Mouse (Mus musculus): ENCODE data around the gene Xlr3c. TPM values are rescaled to one million over a fixed set of nuclear protein-coding genes. Genes with fewer than 3 reads are reported as not detected.
"Not testable (repeated sequence)": the region's sequence is repeated elsewhere in the genome, so short reads cannot be mapped to it uniquely, and the experiment has no call there.

Xlr3c gene
- total and polyA plus RNA-seq, 2 experiments, result not detected

DNA sequence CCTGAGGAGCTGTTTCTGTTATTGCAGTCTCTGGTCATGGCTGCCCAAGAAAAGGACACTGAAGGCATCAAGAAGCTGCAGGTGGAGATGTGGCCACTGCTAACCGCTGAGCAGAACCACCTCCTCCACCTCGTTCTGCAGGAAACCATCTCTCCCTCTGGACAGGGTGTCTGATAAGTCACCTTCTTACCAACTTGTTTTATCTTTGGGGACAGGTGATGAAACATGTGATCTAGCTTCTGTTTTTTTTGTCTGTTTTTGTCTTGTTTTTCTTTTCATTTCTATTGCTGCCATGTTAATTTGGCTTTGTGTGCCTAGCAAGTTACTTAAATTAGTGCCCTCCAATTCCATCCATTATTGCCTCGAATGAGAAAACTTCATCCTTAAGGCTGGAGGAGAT, 35.9 kb downstream of the Xlr3c start:
- H3K4me3 ChIP-seq (ENCODE audit: insufficient read depth, low read depth, low read length), result peak overlapping the region; percentile 98; the same call in 1 of the 2 replicates
- H3K27ac ChIP-seq (replicated peaks; ENCODE audit: insufficient read depth, low read depth, low read length), result peak overlapping the region; percentile 96; the same call in 1 of the 2 replicates
- peak overlapping the region; percentile 97 for H3K9ac ChIP-seq (ENCODE audit: low read depth, low read length)
- H3K4me1 ChIP-seq (ENCODE audit: control insufficient read depth, insufficient read depth, low read length), result peaks cover 4% of the 10 kb centered on the region
- 27% methylated on average over 3 of the region's 3 CpGs for WGBS
- H3K27me3 ChIP-seq (ENCODE audit: control insufficient read depth, insufficient read depth, low read length), result no peaks in the 10 kb centered on the region
- DNase-seq (ENCODE audit: extremely low read depth, low read depth, low spot score), result no peak
- H3K36me3 ChIP-seq (ENCODE audit: control insufficient read depth, insufficient read depth, low read length), result no peaks in the 10 kb centered on the region
- TF ChIP-seq POLR2A (IDR thresholded peaks at IDR 0.05; ENCODE audit: extremely low read depth, insufficient read depth, low read length) (no peak), CTCF (IDR thresholded peaks at IDR 0.05; ENCODE audit: low read depth, low read length) (no peak)
- H3K79me2 ChIP-seq (ENCODE audit: control insufficient read depth, insufficient read depth, low read length), result no peaks in the 10 kb centered on the region

GRCm38 (mm10) chrX:73228606-73229214, 36.5 kb downstream of the Xlr3c start:
- Histone ChIP-seq H3K79me2 (ENCODE audit: control insufficient read depth, insufficient read depth, low read length) (no peaks in the 10 kb centered on the region), H3K27ac (replicated peaks; ENCODE audit: insufficient read depth, low read depth, low read length) (peak overlapping the region; percentile 96), H3K36me3 (ENCODE audit: control insufficient read depth, insufficient read depth, low read length) (no peaks in the 10 kb centered on the region), H3K4me1 (ENCODE audit: control insufficient read depth, insufficient read depth, low read length) (peaks cover 4% of the 10 kb centered on the region), H3K4me3 (ENCODE audit: insufficient read depth, low read depth, low read length) (peak overlapping the region; percentile 98), H3K27me3 (ENCODE audit: control insufficient read depth, insufficient read depth, low read length) (no peaks in the 10 kb centered on the region), H3K9ac (ENCODE audit: low read depth, low read length) (peak overlapping the region; percentile 97)
- TF ChIP-seq CTCF (IDR thresholded peaks at IDR 0.05; ENCODE audit: low read depth, low read length) (no peak), POLR2A (IDR thresholded peaks at IDR 0.05; ENCODE audit: extremely low read depth, insufficient read depth, low read length) (no peak)
- WGBS, result under 1% methylated on average over 38 of the region's 51 CpGs
- peak; percentile 51 for DNase-seq (ENCODE audit: extremely low read depth, low read depth, low spot score)

- Histone ChIP-seq H3K4me3 (ENCODE audit: insufficient read depth, low read depth, low read length) (peak within 1 kb of the TSS; percentile 98), H3K27me3 (ENCODE audit: control insufficient read depth, insufficient read depth, low read length) (no peaks in the 10 kb centered on the region), H3K27ac (replicated peaks; ENCODE audit: insufficient read depth, low read depth, low read length) (peak within 1 kb of the TSS; percentile 96), H3K4me1 (ENCODE audit: control insufficient read depth, insufficient read depth, low read length) (peaks cover 4% of the 10 kb centered on the region), H3K79me2 (ENCODE audit: control insufficient read depth, insufficient read depth, low read length) (no peaks in the 10 kb centered on the region), H3K36me3 (ENCODE audit: control insufficient read depth, insufficient read depth, low read length) (no peaks in the 10 kb centered on the region), H3K9ac (ENCODE audit: low read depth, low read length) (peak within 1 kb of the TSS; percentile 97)
- DNase-seq (ENCODE audit: extremely low read depth, low read depth, low spot score), result peak; percentile 66
- 1% methylated on average over 28 of the region's 39 CpGs for WGBS
- TF ChIP-seq CTCF (IDR thresholded peaks at IDR 0.05; ENCODE audit: low read depth, low read length), result no peak
- TF ChIP-seq POLR2A (IDR thresholded peaks at IDR 0.05; ENCODE audit: extremely low read depth, insufficient read depth, low read length), result 0 out of 2 replicates have a peak, but pooled peaks have one; percentile 61
These were observed 37.1 kb downstream of the Xlr3c start, which contains the start of gene F8a for GRCm38 (mm10) chrX:73227914-73228605. F8a (plus strand) TSS chrX:73228291.

DNA sequence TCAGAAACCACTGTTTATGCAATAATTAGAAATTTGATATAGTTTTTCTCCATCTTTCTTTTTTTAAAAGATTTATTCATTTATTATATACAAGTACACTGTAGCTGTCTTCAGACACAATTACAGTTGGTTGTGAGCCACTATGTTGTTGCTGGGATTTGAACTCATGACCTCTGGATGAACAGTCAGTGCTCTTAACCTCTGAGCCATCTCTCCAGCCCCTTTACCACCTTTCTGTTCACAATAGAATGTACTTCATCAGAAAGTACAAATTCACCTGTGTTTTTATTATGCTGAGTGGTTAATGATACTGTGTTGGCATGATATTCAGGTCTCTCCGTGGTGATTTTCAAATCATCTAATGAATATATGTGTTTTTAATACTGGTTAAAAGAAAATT, 39.8 kb downstream of the Xlr3c start:
- TF ChIP-seq POLR2A (IDR thresholded peaks at IDR 0.05; ENCODE audit: extremely low read depth, insufficient read depth, low read length), result no peak
- no peak for TF ChIP-seq CTCF (IDR thresholded peaks at IDR 0.05; ENCODE audit: low read depth, low read length)
- H3K4me1 ChIP-seq (ENCODE audit: control insufficient read depth, insufficient read depth, low read length), result peaks cover 4% of the 10 kb centered on the region
- 65% methylated on average over 1 of the region's 1 CpGs for WGBS
- H3K27ac ChIP-seq (replicated peaks; ENCODE audit: insufficient read depth, low read depth, low read length), result no peak overlapping the region
- no peak overlapping the region for H3K9ac ChIP-seq (ENCODE audit: low read depth, low read length)
- no peaks in the 10 kb centered on the region for H3K79me2 ChIP-seq (ENCODE audit: control insufficient read depth, insufficient read depth, low read length)
- no peaks in the 10 kb centered on the region for H3K27me3 ChIP-seq (ENCODE audit: control insufficient read depth, insufficient read depth, low read length)
- no peak for DNase-seq (ENCODE audit: extremely low read depth, low read depth, low spot score)
- H3K4me3 ChIP-seq (ENCODE audit: insufficient read depth, low read depth, low read length), result no peak overlapping the region
- H3K36me3 ChIP-seq (ENCODE audit: control insufficient read depth, insufficient read depth, low read length), result no peaks in the 10 kb centered on the region

GRCm38 (mm10) chrX:73213819-73214564, 51.2 kb downstream of the Xlr3c start, which contains the start of gene Xlr4b:
Xlr4b (plus strand) TSS chrX:73214333.
- DNase-seq (ENCODE audit: extremely low read depth, low read depth, low spot score), result not testable (repeated sequence)
- 73% methylated on average over 12 of the region's 19 CpGs for WGBS

More at GRCm38 (mm10) chrX:73213819-73214564, 51.2 kb downstream of the Xlr3c start, which contains the start of gene Xlr4b:
- not testable (repeated sequence) for H3K9ac ChIP-seq (ENCODE audit: low read depth, low read length); H3K36me3 ChIP-seq (ENCODE audit: control insufficient read depth, insufficient read depth, low read length); H3K4me3 ChIP-seq (ENCODE audit: insufficient read depth, low read depth, low read length); H3K79me2 ChIP-seq (ENCODE audit: control insufficient read depth, insufficient read depth, low read length); H3K27me3 ChIP-seq (ENCODE audit: control insufficient read depth, insufficient read depth, low read length); H3K4me1 ChIP-seq (ENCODE audit: control insufficient read depth, insufficient read depth, low read length); H3K27ac ChIP-seq (replicated peaks; ENCODE audit: insufficient read depth, low read depth, low read length)

Other genes with a start within 250 kb of the Xlr3c start
- gene Pnma5, start 228.3 kb downstream of the Xlr3c start, total RNA-seq (2014; rRNA removed), result not detected in 2 replicates
- not detected in 2 replicates for gene Pnma5, start 228.3 kb downstream of the Xlr3c start, polyA plus RNA-seq (2012; rRNA removed)
- gene Pnma3, start 200.6 kb downstream of the Xlr3c start, total RNA-seq (2014; rRNA removed), result not detected in 2 replicates
- not detected in 2 replicates for gene Pnma3, start 200.6 kb downstream of the Xlr3c start, polyA plus RNA-seq (2012; rRNA removed)
- 0.37 and 1.1 TPM in 2 replicates for gene Xlr4a, start 182.9 kb downstream of the Xlr3c start, total RNA-seq (2014; rRNA removed)
- not detected in 2 replicates for gene Xlr4a, start 182.9 kb downstream of the Xlr3c start, polyA plus RNA-seq (2012; rRNA removed)
- gene Xlr3a, start 168.3 kb downstream of the Xlr3c start, total RNA-seq (2014; rRNA removed), result 5.8 and 8.3 TPM in 2 replicates
- gene Xlr3a, start 168.3 kb downstream of the Xlr3c start, polyA plus RNA-seq (2012; rRNA removed), result 1.4 TPM in 1 of 2 replicates, not detected in the other
- 0.13 TPM in 1 of 2 replicates, not detected in the other for gene Gm14685, start 148.3 kb downstream of the Xlr3c start, total RNA-seq (2014; rRNA removed)
- gene Gm14685, start 148.3 kb downstream of the Xlr3c start, polyA plus RNA-seq (2012; rRNA removed), result not detected in 2 replicates
- gene Xlr5b, start 116.6 kb downstream of the Xlr3c start, total RNA-seq (2014; rRNA removed), result not detected in 2 replicates
- gene Xlr5b, start 116.6 kb downstream of the Xlr3c start, polyA plus RNA-seq (2012; rRNA removed), result not detected in 2 replicates
- not detected in 2 replicates for gene DXBay18, start 115.9 kb downstream of the Xlr3c start, total RNA-seq (2014; rRNA removed)
- not detected in 2 replicates for gene DXBay18, start 115.9 kb downstream of the Xlr3c start, polyA plus RNA-seq (2012; rRNA removed)
- gene Spin2d, start 88.4 kb downstream of the Xlr3c start, total RNA-seq (2014; rRNA removed), result not detected in 2 replicates
- not detected in 2 replicates for gene Spin2d, start 88.4 kb downstream of the Xlr3c start, polyA plus RNA-seq (2012; rRNA removed)
- gene Xlr3b, start 73.2 kb downstream of the Xlr3c start, total RNA-seq (2014; rRNA removed), result 0.54 TPM in 1 of 2 replicates, not detected in the other
- not detected in 2 replicates for gene Xlr3b, start 73.2 kb downstream of the Xlr3c start, polyA plus RNA-seq (2012; rRNA removed)
- gene Xlr4b, start 51.1 kb downstream of the Xlr3c start, total RNA-seq (2014; rRNA removed), result 0.27 TPM in 1 of 2 replicates, not detected in the other
- 0.07 TPM in 1 of 2 replicates, not detected in the other for gene Xlr4b, start 51.1 kb downstream of the Xlr3c start, polyA plus RNA-seq (2012; rRNA removed)
- 3.2 and 3.6 TPM in 2 replicates for gene F8a, start 37.1 kb downstream of the Xlr3c start, total RNA-seq (2014; rRNA removed)
- gene F8a, start 37.1 kb downstream of the Xlr3c start, polyA plus RNA-seq (2012; rRNA removed), result 7.1 and 8.0 TPM in 2 replicates
- 0.28 and 0.40 TPM in 2 replicates for gene Xlr4c, start 22.3 kb downstream of the Xlr3c start, total RNA-seq (2014; rRNA removed)
- not detected in 2 replicates for gene Xlr4c, start 22.3 kb downstream of the Xlr3c start, polyA plus RNA-seq (2012; rRNA removed)
- gene Xlr5a, start 27.6 kb upstream of the Xlr3c start, total RNA-seq (2014; rRNA removed), result not detected in 2 replicates
- not detected in 2 replicates for gene Xlr5a, start 27.6 kb upstream of the Xlr3c start, polyA plus RNA-seq (2012; rRNA removed)
- not detected in 2 replicates for gene Xlr5c, start 27.6 kb upstream of the Xlr3c start, total RNA-seq (2014; rRNA removed)
- gene Xlr5c, start 27.6 kb upstream of the Xlr3c start, polyA plus RNA-seq (2012; rRNA removed), result not detected in 2 replicates
- not detected in 2 replicates for gene Gm45015, start 71.5 kb upstream of the Xlr3c start, total RNA-seq (2014; rRNA removed)
- gene Gm45015, start 71.5 kb upstream of the Xlr3c start, polyA plus RNA-seq (2012; rRNA removed), result not detected in 2 replicates
- 7.3 and 12.6 TPM in 2 replicates for gene Zfp275, start 77.2 kb upstream of the Xlr3c start, total RNA-seq (2014; rRNA removed)
- gene Zfp275, start 77.2 kb upstream of the Xlr3c start, polyA plus RNA-seq (2012; rRNA removed), result 3.7 and 5.7 TPM in 2 replicates
- not detected in 2 replicates for gene Gm18336, start 133.3 kb upstream of the Xlr3c start, total RNA-seq (2014; rRNA removed)
- not detected in 2 replicates for gene Gm18336, start 133.3 kb upstream of the Xlr3c start, polyA plus RNA-seq (2012; rRNA removed)
- gene Zfp92, start 145.7 kb upstream of the Xlr3c start, total RNA-seq (2014; rRNA removed), result not detected in 2 replicates
- gene Zfp92, start 145.7 kb upstream of the Xlr3c start, polyA plus RNA-seq (2012; rRNA removed), result not detected in 2 replicates
- not detected in 2 replicates for gene Trex2, start 170.0 kb upstream of the Xlr3c start, total RNA-seq (2014; rRNA removed)
- not detected in 2 replicates for gene Trex2, start 170.0 kb upstream of the Xlr3c start, polyA plus RNA-seq (2012; rRNA removed)
- gene Haus7, start 193.7 kb upstream of the Xlr3c start, total RNA-seq (2014; rRNA removed), result 12.9 and 15.5 TPM in 2 replicates
- gene Haus7, start 193.7 kb upstream of the Xlr3c start, polyA plus RNA-seq (2012; rRNA removed), result 11.2 and 12.8 TPM in 2 replicates
- gene Bgn, start 218.2 kb upstream of the Xlr3c start, total RNA-seq (2014; rRNA removed), result 27.1 and 47.0 TPM in 2 replicates
- 71.9 and 78.9 TPM in 2 replicates for gene Bgn, start 218.2 kb upstream of the Xlr3c start, polyA plus RNA-seq (2012; rRNA removed)
- gene Atp2b3, start 237.7 kb upstream of the Xlr3c start, total RNA-seq (2014; rRNA removed), result 0.07 TPM in 1 of 2 replicates, not detected in the other
- not detected in 2 replicates for gene Atp2b3, start 237.7 kb upstream of the Xlr3c start, polyA plus RNA-seq (2012; rRNA removed)

Data from liver, adult 2 months (tissue).